Mouse (Mus musculus) spleen, postnatal 14 days (tissue): Measurements from ENCODE around the gene Nip7.
"Not testable (repeated sequence)": the region's sequence is repeated elsewhere in the genome, so short reads cannot be mapped to it uniquely, and the experiment has no call there.

Experiments used
- DNase-seq, 2 experiments: peaks; one replicate each; pipeline ENCODE4 v3.0.0; 2021 to 2022; ENCODE audit warnings: low spot score in 2 of 2

The Nip7 gene

DNA sequence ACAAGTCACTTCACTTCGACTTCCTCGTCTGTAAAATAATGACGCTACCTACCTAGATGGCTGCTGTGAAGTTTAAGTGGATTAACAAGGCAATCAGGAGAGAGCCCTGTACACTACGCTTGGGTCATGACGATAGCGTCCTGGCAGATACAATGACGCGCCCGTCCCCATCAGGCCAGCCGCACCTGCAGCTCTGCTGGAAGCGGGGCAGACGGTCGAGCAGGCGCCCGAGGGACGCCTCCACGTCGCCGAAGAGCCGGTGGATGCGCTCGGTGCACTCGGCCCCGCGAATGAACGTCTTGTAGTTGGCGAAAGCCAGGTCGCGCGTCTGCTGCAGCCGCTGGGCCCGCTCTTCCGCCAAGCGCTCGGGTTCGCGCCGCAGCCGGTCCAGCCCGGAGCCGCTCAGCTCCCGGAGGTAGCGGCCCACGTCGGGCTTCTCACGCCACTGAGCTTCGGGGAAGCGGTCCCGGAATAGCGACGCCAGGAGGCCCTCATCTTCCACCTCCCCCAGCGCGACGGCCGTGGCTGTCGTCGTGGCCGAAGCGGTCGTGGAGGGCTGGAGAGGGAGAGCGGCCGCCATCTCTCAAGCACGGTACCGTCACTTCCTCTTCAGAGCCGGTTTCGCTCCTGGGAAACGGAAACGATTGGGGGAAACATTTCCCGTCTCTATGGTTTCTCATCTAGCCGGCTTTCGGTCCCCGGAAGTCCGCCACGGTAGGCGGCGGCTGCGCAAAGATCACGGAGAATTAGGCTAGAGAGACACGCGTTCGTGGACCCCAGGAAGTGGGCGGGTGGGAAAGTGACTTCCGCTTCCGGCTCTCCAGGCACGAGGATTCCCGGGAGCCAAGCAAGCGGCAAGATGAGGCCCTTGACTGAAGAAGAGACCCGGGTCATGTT is at the start of gene Nip7, which contains the start of gene Cog8:
Gene Nip7, plus strand, starts transcription at position 802 of the 897 bp plus-strand sequence.
Gene Cog8, minus strand, starts transcription at position 614 of the 897 bp plus-strand sequence.
- DNase-seq = peak; percentile 81 to 90

DNA sequence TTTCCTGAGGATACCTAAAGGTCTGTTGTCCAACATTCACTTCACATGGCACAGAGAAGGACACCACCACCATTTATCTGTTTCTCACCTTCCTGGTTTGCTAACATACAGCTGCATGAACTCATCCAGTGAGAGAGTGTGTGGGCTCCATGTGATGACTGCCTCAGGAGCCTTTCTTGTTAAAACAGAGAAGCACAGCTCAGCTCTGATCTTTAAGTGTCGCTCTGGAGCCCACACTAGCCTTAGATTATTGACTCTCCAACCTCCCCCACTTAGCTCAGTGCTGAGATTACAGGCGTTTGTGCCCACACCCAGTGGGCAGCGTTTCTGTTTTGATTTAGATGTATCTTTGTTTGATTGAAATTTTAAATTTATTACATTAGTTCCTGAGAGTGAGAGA is 48.9 kb upstream of the Nip7 start:
- no peak for DNase-seq

DNA sequence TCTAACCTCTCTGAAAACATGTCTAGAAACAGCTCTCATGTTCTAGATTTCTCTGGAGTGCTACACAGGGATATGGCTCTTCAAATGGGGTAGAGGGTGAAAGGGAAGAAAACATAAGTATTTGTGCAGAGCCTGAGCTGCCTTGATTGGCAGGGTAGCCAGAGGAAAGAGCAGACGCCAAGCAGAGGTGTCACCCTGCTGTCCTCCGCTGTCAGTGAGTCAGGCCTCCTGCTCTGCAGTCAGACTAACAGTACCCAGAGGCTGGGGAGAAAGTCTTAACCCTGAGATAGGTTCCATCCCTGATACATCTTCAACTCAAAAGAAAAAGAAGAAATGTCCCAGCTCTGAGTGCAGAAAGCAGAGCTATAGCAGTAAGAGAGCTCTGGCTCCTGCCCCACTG is 44.0 kb upstream of the Nip7 start:
- no peak for DNase-seq

DNA sequence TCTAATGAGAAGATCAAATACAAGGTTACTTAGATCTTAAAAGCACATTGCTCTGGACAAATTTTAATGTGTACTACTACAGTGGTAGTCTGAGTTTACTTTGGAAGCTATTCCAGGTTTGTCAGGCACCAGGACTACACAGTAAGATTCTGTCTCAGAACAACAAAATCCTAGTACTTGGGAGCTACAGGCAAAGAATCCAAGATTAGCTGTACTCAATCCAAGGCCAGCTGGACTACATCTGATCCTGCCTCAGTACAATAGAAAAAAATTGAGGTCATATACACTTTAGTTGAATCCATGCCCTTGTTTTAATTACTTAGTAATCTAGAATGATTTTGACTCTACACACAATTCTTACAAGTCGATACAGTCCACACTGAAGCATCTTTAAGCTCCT is 41.8 kb upstream of the Nip7 start:
- no peak for DNase-seq

DNA sequence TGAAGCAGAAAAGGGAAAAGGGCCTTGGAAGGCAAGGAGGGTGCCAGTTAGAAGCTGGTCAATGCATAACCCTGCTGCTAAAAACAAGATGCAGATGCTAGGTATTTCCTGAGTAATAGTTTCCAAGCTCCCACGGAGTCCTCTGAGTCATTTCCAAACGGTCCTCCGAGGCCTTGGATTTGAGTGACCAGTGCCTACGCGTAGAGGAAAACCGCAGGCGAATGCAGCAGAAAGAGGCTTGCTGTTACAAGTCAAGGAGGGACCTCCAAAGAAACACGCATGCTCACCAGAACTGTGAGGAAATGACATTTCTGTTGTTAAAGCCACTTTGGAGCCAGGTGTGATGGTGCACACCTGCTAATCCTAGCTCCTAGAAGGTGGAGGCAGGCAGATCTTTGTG is 33.2 kb upstream of the Nip7 start:
- no peak for DNase-seq

DNA sequence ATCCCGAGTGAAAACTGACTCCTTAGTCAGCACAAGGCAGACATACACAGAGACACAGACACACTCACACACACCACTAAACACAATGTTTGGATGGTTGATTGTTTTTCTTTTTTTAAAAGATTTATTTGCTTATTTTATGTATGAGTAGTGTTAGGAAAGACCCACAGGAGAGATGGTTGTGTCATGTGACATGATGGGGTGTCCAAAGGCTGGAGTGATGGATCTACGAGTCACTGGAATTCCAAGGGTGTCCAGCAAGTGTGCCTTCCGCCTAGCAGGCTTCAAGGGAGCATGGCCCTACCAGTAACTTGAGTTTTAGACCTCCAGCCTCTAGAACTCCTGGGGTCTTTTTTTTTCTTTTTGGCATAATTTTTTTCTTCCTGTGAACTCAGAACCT is 27.4 kb upstream of the Nip7 start:
- no peak for DNase-seq

DNA sequence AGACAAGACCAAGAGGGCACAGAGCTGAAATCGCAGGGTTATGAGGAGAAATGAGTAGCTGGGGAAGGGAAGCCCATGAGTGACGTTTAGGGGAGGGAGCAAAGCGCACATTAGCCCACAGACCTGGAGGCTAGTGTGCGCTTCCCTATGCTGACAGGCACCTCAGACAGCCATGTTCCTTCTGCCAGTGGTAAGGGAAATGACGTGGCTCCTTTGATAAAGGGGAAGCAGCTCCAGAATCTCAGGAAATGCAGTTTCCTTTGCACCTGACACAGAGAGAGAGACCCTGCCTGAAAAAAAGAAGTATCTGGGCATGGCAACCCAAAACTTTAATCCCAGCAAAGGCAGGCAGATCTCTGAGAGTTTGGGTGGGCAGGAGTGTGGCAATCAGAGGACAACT is 26.6 kb upstream of the Nip7 start:
- DNase-seq = no peak

DNA sequence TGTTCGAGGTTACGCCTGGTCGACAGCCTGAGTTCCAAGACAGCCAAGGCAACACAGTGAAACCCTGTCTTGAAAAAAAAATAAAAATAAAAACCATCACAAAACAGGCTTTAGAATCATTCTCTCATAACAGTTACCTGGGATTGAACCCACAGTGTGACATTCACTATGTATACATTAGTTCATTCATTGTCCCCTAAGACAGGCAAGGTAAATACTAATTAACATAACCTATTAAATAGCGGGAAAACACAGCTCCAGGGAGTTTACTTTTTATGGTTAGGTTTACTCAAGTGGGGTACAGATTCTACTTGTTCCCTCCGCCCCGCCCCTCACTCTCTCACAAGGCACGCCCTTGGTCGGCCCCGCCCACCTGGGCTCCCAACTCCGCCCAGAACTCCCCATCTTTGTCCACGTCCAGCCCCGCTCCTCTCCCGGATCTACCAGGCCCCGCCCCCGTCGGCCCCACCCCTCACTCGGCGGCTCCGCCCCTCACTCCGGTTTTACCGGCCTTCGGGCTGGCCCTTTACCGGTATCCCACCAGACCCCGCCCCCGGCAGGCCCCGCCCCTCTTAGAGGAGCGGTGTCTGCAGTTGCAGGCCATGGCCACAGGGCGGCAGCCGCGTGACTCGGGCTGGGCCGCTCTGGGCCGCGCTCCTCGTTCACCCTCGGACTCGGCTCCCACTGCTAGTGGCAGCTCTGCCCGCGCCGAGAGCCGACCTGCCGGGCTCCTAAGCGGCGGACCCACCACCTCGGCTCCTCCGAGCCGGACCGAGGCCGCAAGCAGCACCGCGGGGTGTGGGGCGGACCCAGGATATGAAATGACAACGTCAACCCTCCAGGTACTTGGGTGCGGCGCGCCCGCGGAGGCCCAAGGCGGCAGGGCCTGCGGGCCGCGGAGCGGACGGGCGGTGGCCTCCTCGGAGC is 25.8 kb upstream of the Nip7 start, which contains the start of gene Vps4a:
Gene Vps4a, plus strand, starts transcription at position 573 of the 927 bp plus-strand sequence.
- DNase-seq = peak; percentile 95 to 96

DNA sequence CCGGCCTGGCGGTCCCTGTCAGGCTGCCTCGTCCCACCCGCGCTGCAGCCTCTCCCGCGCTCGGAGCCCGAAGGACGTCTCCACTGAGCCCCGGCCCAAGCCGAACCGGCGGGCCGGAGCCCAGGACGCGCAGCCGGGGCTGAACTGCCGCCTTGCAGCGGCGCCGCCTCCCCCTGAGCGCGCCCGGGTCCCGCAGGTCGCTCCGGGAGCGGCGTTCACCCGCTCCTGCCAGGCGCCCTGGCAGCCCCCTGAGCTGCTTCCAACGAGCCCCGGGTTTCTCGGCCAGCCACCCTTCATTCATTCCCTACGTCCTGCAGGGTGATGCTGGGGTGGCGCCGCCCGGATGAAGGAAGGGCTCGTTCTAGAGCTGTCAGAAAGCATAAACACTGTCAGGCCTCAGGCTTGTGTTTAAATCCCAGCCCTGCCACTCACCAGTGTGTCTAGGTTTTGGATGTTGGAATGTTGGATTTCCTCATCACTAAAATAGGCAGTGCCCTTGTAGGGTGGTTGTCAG is 25.0 kb upstream of the Nip7 start:
- DNase-seq = peak in 1 of 2 experiments; percentile 10

DNA sequence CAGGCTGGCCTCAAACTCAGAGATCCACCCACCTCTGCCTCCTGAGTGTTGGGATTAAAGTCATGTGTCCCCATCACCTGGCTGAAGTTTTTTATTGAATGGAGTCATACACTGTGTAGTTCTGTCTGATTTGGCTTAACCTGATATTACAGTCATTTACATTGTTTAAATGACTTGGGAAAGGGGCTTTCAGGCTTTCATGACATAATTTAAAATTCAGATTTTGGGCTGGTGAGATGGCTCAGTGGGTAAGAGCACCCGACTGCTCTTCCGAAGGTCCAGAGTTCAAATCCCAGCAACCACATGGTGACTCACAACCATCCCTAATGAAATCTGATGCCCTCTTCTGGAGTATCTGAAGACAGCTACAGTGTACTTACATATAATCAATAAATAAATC is 23.1 kb upstream of the Nip7 start:
- DNase-seq = not testable (repeated sequence)

DNA sequence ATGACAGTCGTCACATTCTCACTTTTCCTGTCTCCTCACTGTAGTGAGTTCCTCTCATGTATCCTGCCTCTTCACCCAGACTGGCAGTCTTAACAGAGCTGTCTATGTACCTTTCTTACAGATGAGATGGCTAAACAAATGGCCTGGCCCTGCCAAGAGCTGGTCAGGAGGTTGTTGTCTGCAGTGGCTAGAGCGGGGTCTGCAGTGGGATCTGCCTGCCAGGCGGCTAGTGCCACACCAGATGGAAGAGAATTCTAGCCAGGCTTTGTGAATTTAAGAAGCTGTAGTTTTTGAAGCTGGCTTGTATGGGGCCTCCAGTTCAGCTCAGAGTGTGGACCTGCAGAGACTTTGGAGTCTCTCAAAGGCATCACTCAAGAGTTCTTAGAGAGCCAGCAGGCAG is 21.0 kb upstream of the Nip7 start:
- DNase-seq = no peak

DNA sequence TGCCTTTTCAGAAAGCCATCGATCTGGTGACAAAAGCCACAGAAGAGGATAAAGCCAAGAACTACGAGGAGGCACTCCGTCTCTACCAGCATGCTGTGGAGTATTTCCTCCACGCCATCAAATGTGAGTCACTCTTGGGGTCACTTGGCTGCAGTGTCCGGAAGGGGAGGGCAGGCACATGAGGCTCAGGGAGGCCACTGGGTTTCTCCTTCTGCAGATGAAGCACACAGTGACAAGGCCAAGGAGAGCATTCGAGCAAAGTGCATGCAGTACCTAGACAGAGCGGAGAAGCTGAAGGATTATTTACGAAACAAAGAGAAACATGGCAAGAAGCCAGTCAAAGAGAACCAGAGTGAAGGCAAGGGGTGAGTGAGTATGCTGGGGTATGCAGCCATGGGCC is 20.1 kb upstream of the Nip7 start:
- no peak for DNase-seq

DNA sequence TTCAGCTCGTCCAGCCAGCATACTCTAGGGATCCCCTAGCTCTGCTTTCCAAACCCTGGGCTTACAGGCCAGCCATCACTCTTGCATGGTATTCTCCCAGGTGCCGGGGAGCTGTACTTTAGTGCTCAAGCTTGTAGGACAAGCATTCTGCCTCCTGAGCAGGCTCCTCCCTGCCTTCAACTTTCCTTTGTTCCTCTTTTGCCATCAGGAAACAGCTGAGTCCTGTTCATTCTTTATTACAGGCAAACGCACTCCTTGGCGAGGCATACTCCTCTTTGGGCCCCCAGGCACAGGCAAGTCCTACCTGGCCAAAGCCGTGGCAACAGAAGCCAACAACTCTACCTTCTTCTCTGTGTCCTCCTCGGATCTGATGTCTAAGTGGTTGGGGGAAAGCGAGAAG is 16.0 kb upstream of the Nip7 start:
- DNase-seq = no peak

DNA sequence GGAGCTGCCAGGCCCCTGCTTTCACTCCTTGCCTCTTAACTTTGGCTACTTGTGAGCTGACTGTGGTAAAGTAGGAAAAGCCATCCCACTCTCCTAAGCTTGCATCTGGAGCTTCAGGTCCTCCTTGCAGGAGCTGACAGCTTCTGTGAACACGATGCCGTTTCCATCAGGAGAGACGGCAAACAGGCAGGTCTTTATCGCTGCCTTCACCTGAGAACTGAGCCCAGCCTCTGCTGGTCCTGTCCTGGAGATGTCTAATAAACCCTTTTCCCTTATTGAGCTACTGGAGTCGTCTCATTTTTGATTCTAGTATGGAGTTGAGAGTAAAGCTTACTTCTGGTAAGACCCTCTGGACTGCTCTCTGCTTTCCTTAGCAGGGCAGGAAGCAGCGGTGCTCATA is 11.2 kb upstream of the Nip7 start:
- DNase-seq = no peak

DNA sequence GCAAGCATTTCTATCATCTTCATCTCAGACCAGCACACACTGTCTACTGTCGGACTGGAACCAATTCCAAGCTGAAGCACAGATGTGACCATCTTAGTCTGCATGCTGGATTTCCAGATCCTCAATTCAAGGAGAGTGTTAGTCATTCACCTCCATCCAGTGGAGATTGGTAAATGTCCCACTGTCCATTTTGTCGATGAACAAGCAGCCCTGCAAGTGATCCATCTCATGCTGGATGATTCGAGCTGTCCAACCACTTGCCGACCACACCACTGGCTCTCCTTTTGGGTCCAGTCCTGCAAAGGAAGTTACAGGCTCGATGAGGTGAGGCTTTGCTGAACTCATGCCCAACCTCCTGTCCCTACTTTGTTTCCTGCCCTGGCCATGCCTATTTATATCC is 9.7 kb upstream of the Nip7 start:
- DNase-seq = no peak

DNA sequence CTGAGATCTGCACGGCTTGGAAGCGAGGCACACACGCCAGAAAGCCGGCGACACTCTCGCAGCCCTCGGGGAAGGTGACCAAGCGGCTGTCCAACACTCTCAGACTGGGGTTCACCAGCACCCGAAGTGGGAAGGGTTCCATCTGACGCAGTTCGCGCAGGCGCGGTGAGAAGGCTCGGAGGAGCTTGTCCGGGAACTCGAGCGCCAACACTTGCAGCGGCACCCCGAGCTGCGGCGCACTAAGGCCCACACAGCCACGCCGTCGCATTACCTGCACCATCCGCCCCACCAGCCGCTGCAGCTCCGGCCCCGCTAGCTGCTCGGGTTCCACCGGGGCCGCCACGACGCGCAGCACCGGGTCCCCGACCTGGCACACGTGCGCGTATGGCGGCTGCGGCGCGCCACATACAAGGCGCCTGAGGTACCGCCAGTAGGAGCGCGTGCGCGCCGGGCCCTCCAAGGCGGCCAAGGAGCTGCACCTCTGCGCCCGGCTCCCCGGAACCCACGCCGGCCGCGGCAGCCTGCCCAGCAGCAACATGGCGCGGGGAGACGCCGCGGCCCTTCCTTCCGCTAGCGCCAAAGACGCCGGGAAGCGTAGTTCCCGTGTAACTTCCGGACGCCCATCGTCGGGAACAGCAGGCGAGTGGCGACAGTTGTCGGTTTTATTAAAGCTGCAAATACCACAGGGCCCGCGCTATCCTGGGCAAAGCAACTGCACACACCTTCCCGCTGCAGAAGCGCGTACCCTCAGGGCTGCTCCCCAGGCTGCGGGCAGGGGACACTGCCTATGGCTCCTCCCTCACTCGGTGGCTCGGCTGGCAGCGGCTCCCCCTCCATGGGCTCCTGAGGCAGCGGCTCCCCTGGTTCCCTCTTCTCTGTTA is 8.4 kb upstream of the Nip7 start, which contains the start of gene Pdf:
Gene Pdf, minus strand, starts transcription at position 554 of the 881 bp plus-strand sequence.
- DNase-seq = peak; percentile 42 to 66

DNA sequence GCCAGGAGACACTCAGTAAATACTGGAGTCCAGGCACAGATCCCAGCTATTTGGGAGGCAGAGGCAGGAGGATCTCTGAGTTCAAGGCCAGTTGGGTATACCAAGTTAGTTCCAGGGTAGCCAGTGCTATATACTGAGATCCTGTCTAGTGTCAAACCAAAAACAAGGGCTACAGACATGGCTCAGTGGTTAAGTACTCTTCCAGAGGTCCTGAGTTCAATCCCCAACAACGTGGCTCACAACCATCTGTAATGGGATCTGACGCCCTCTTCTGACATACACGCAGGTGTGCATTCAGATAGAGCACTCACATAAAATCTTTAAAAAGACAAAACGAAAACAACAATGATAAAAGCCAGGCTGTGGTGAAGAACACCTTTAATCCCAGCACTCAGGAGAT is 7.2 kb upstream of the Nip7 start:
- DNase-seq = no peak

DNA sequence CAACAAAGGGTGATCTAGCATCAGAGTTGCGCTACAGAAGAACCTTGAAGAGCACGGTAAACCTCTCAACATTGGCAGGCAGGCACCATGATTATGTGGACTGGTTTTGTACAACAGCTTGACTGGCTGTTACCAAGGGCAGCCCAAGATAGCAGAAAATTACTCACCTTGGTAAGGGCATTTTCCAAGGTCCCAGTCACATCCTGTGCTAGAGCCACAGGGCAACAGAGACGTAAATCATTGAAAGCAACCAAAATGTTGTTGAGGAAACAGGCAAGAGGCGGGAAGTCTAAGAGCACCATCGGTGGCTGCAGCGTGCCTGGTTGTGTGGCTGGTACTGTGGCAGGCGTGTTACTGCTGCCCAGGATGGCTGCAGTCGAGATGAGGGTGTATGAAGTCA is 4.6 kb upstream of the Nip7 start:
- DNase-seq = no peak

DNA sequence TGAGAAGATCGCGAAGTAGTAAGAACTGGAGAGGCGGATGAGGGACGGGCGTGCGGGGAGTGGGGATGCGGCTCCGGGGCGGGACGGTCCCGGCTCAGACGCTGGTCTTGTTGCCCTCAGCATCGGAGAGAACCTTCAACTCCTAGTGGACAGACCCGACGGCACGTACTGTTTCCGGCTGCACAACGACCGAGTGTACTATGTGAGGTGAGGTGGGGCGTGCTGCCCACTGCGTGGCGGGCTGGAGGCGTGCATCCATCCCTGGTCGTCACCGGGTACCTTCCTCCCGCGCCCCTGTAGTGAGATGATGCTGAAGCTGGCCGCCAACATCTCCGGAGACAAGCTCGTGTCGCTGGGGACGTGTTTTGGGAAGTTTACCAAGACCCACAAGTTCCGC is 294 bp downstream of the Nip7 start:
- DNase-seq = no peak

DNA sequence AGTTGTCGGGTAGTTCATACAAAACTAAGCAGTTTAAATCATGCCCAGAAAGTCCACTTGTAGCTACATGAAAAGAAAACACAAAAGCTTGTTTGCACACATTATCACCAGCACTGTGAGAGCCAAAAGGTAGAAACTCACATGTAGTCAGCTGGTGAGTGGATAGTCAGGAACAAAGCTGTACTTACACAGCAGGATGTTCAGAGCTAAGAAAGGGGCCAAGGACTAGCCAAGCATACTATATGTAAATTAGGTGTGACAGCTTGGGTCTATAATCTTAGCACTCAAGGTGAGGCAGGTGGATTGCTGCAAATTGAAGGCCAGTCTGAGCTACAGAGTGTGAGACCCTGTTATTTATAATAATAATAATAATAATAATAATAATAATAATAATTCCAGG is 5.9 kb downstream of the Nip7 start:
- no peak for DNase-seq
